ENCODE assay signal across 8 mouse cellular contexts in the genomic region with DNA sequence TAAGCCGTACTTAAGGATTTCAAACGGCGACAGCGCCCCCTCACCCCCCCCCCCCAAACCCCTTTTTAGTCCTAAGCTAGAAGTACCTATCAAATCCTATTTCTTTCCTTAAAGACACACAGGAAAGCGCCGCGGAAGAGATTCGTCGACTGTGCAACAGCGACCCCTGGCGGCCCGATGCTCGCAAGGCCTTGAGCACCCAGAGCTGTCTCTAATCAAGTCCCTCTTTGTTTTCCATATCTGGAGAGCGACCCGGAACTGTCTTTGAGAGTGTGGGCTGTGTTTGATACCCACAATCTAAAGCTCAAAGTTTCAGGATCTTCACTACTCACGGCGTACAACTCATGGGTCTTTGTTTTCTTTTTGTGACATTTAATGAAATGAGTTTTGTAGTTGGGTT.
A peak's percentile ranks its signal among the peaks of the same experiment; 100 is the strongest.
DNase-seq lines count a peak whose midpoint lies in the region; ATAC-seq and TF ChIP-seq lines count a peak whose summit lies in the region.

No protein-coding gene starts in this region.

- no peaks in the 10 kb centered on the region for H3K9me3 ChIP-seq in ES-E14 (ENCODE audit: control insufficient read depth, insufficient read depth, low read depth, low read length)
- no peaks in the 10 kb centered on the region for H3K9me3 ChIP-seq in forebrain, postnatal 0 days (ENCODE audit: low read length)
- no peaks in the 10 kb centered on the region for H3K9me3 ChIP-seq in lung, embryonic 15.5 days

- no peak overlapping the region for H3K27ac ChIP-seq in ES-E14 (ENCODE audit: insufficient read depth, low read depth, low read length, poor library complexity, severe bottlenecking)
- peak overlapping the region; percentile 93 for H3K27ac ChIP-seq in forebrain, postnatal 0 days (ENCODE audit: low read depth, low read length)
- peak overlapping the region; percentile 97 for H3K27ac ChIP-seq in lung, embryonic 15.5 days

- peak overlapping the region; percentile 59 for H3K4me2 ChIP-seq in forebrain, postnatal 0 days (ENCODE audit: low read depth)
- peak overlapping the region; percentile 75 for H3K4me2 ChIP-seq in lung, embryonic 15.5 days

- TF ChIP-seq CTCF in forebrain, postnatal 0 days (IDR thresholded peaks at IDR 0.05; ENCODE audit: low read depth): peak; percentile 92

- DNase-seq in ES-E14 (ENCODE audit: low read depth, low spot score): peak; percentile 69
- DNase-seq in cerebellum, adult 18-20 months: peak; percentile 91 to 97
- DNase-seq in forebrain, postnatal 0 days: peak; percentile 98
- DNase-seq in heart, postnatal 4 days: peak; percentile 96
- DNase-seq in layer of hippocampus, adult 8-10 months (ENCODE audit: low spot score in 2 of 2): peak; percentile 91 to 96
- peak; percentile 84 for DNase-seq in ovary, adult 18-20 months (ENCODE audit: low spot score)
- peak; percentile 93 for DNase-seq in thymus, postnatal 0 days (ENCODE audit: low spot score)

- H3K4me1 ChIP-seq in ES-E14 (ENCODE audit: control insufficient read depth in 2 of 2, insufficient read depth in 2 of 2, low read length in 2 of 2, poor library complexity in 1 of 2): no peaks in the 10 kb centered on the region
- no peaks in the 10 kb centered on the region for H3K4me1 ChIP-seq in forebrain, postnatal 0 days (ENCODE audit: insufficient read depth)
- H3K4me1 ChIP-seq in lung, embryonic 15.5 days: peaks cover 14% of the 10 kb centered on the region

- in situ Hi-C loops in ES-E14 (cut with MboI; ENCODE audit: low sequenced_read_pairs in 2 of 2, unreplicated experiment in 2 of 2): loop anchor here in 1 of 2 experiments (10.0 kb wide), 1 partner anchor 1098 kb away; no protein-coding TSS in a partner anchor

- ATAC-seq in forebrain, postnatal 0 days: peak; percentile 95
- ATAC-seq in lung, embryonic 15.5 days (ENCODE audit: borderline replicate concordance, extremely low read depth, low FRiP score, low TSS enrichment): peak; percentile 89

- H3K9ac ChIP-seq in ES-E14 (ENCODE audit: insufficient read depth, low read depth, low read length, poor library complexity, severe bottlenecking): no peak overlapping the region
- peak overlapping the region; percentile 62 for H3K9ac ChIP-seq in forebrain, postnatal 0 days
- peak overlapping the region; percentile 55 for H3K9ac ChIP-seq in lung, embryonic 15.5 days

- no peaks in the 10 kb centered on the region for H3K36me3 ChIP-seq in ES-E14 (ENCODE audit: control insufficient read depth, insufficient read depth, low read length, poor library complexity, severe bottlenecking)
- no peaks in the 10 kb centered on the region for H3K36me3 ChIP-seq in forebrain, postnatal 0 days (ENCODE audit: insufficient read depth)
- no peaks in the 10 kb centered on the region for H3K36me3 ChIP-seq in lung, embryonic 15.5 days

- H3K27me3 ChIP-seq in forebrain, postnatal 0 days (ENCODE audit: insufficient read depth, low read length): no peaks in the 10 kb centered on the region
- no peaks in the 10 kb centered on the region for H3K27me3 ChIP-seq in lung, embryonic 15.5 days

- H3K4me3 ChIP-seq in ES-E14 (ENCODE audit: insufficient read depth in 1 of 2, low read depth in 1 of 2, low read length in 2 of 2, poor library complexity in 1 of 2, severe bottlenecking in 1 of 2): peak overlapping the region; percentile 1 to 56; a peak in 3 of 4 replicates
- peak overlapping the region; percentile 39 for H3K4me3 ChIP-seq in forebrain, postnatal 0 days (ENCODE audit: low read depth, low read length)
- peak overlapping the region; percentile 49 for H3K4me3 ChIP-seq in lung, embryonic 15.5 days

- WGBS in forebrain, postnatal 0 days: under 1% methylated on average over 17 of the region's 17 CpGs
- WGBS in lung, embryonic 15.5 days: under 1% methylated on average over 17 of the region's 17 CpGs

TF ChIP-seq in ES-E14, 5 proteins besides CTCF, POLR2A, EP300 and RAD21:
- TF ChIP-seq CHD2 (IDR thresholded peaks at IDR 0.05; ENCODE audit: low read depth, low read length) (no peak), MAFK (IDR thresholded peaks at IDR 0.05; ENCODE audit: insufficient read depth, low read depth, low read length) (no peak), ZNF384 (IDR thresholded peaks at IDR 0.05; ENCODE audit: low read depth, low read length) (no peak), ZC3H11A (IDR thresholded peaks at IDR 0.05; ENCODE audit: borderline replicate concordance, low read depth, low read length) (peak; percentile 81), HCFC1 (IDR thresholded peaks at IDR 0.05; ENCODE audit: borderline replicate concordance, insufficient read depth, low read length) (no peak)
TF ChIP-seq in ES-E14: peak in this region for 1.
